Mouse (Mus musculus): ENCODE data around the gene Ggta1. TPM values are rescaled to one million over a fixed set of nuclear protein-coding genes. Genes with fewer than 3 reads are reported as not detected.

Gene Ggta1
- polyA plus RNA-seq, 1 experiment from 2014 or later, result 33.5 TPM

DNA sequence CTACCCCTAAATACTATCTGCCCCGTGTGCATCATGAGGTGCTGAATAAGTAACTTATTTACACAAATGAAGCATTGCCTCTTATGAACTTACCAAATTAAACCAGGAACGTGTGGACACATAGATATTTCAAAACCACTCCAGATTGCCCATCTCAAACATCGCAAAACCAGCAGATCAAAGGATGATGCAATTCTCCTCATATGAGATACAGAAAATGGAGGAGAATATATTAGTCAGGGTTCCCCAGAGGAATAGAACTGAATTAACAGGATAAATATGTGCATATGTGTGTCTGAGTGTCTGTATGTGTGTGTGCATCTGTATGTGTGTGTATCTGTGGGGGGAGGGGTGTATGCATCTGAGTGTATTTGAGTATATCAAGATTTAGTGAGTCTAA is 6.2 kb upstream of the Ggta1 start:
- no peak overlapping the region for H3K4me3 ChIP-seq (replicated peaks)
- H3K9ac ChIP-seq, result no peak overlapping the region
- H3K36me3 ChIP-seq, result no peaks in the 10 kb centered on the region
- no peaks in the 10 kb centered on the region for H3K9me3 ChIP-seq (replicated peaks)
- no peak for ATAC-seq (ENCODE audit: insufficient number of reproducible peaks, low FRiP score, low TSS enrichment, low read depth)
- H3K4me2 ChIP-seq (replicated peaks), result no peak overlapping the region
- 69% methylated on average over 3 of the region's 3 CpGs for WGBS
- H3K27me3 ChIP-seq, result no peaks in the 10 kb centered on the region
- no peak overlapping the region for H3K27ac ChIP-seq (replicated peaks)
- H3K4me1 ChIP-seq, result peaks cover 1% of the 10 kb centered on the region; the same call in 1 of the 2 replicates

DNA sequence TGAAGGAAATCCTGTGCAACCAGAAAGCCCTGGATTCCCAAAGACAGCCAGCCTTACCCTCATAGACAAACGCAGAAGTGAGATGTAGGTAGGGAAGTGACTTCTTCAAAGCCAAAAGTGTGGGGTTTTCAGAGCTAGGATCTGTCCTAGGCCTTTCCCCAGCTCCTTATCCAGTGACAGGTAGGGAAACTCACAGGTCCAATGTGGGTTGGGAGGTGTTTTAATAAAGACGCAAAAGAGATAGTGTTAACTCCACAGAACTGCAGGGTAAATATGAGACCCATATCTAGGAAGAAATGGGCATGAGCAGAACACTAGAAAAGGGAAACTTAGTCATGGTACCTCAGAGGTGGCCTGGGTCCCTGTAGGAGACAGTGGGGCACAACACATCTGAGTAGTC is 5.2 kb upstream of the Ggta1 start:
- 79% methylated on average over 2 of the region's 2 CpGs for WGBS
- H3K27ac ChIP-seq (replicated peaks), result no peak overlapping the region
- H3K4me1 ChIP-seq, result peaks cover 11% of the 10 kb centered on the region

GRCm38 (mm10) chr2:35467855-35468254 is 4.8 kb upstream of the Ggta1 start:
- Histone ChIP-seq H3K4me2 (replicated peaks) (no peak overlapping the region), H3K9ac (no peak overlapping the region), H3K36me3 (no peaks in the 10 kb centered on the region), H3K9me3 (replicated peaks) (no peaks in the 10 kb centered on the region), H3K27ac (replicated peaks) (no peak overlapping the region), H3K4me1 (peaks cover 16% of the 10 kb centered on the region), H3K27me3 (no peaks in the 10 kb centered on the region), H3K4me3 (replicated peaks) (no peak overlapping the region)
- ATAC-seq (ENCODE audit: insufficient number of reproducible peaks, low FRiP score, low TSS enrichment, low read depth), result no peak
- WGBS, result 71% methylated on average over 3 of the region's 3 CpGs

More for the DNA sequence above, 5.2 kb upstream of the Ggta1 start:
- H3K4me3 ChIP-seq (replicated peaks), result no peak overlapping the region
- H3K9ac ChIP-seq, result no peak overlapping the region
- no peaks in the 10 kb centered on the region for H3K27me3 ChIP-seq
- H3K9me3 ChIP-seq (replicated peaks), result no peaks in the 10 kb centered on the region
- H3K36me3 ChIP-seq, result no peaks in the 10 kb centered on the region
- ATAC-seq (ENCODE audit: insufficient number of reproducible peaks, low FRiP score, low TSS enrichment, low read depth), result no peak
- no peak overlapping the region for H3K4me2 ChIP-seq (replicated peaks)

GRCm38 (mm10) chr2:35465677-35466076 is 2.6 kb upstream of the Ggta1 start:
- no peak for ATAC-seq (ENCODE audit: insufficient number of reproducible peaks, low FRiP score, low TSS enrichment, low read depth)
- no peak overlapping the region for H3K4me2 ChIP-seq (replicated peaks)
- H3K4me3 ChIP-seq (replicated peaks), result no peak overlapping the region
- no peak overlapping the region for H3K27ac ChIP-seq (replicated peaks)
- no peaks in the 10 kb centered on the region for H3K36me3 ChIP-seq
- peaks cover 29% of the 10 kb centered on the region for H3K4me1 ChIP-seq
- no peak overlapping the region for H3K9ac ChIP-seq
- no peaks in the 10 kb centered on the region for H3K9me3 ChIP-seq (replicated peaks)
- no peaks in the 10 kb centered on the region for H3K27me3 ChIP-seq

- Histone ChIP-seq H3K27me3 (no peaks in the 10 kb centered on the region), H3K4me1 (peaks cover 34% of the 10 kb centered on the region), H3K9ac (no peak overlapping the region), H3K9me3 (replicated peaks) (no peaks in the 10 kb centered on the region), H3K4me3 (replicated peaks) (no peak overlapping the region), H3K27ac (replicated peaks) (peak overlapping the region; percentile 65), H3K36me3 (no peaks in the 10 kb centered on the region), H3K4me2 (replicated peaks) (no peak overlapping the region)
- no peak for ATAC-seq (ENCODE audit: insufficient number of reproducible peaks, low FRiP score, low TSS enrichment, low read depth)
- 64% methylated on average over 3 of the region's 3 CpGs for WGBS
Measured at GRCm38 (mm10) chr2:35464548-35464947, 1.5 kb upstream of the Ggta1 start.

GRCm38 (mm10) chr2:35464089-35464534 is 1.1 kb upstream of the Ggta1 start:
- Histone ChIP-seq H3K4me2 (replicated peaks) (peak overlapping the region; percentile 86; the same call in 1 of the 2 replicates), H3K36me3 (no peaks in the 10 kb centered on the region), H3K27me3 (no peaks in the 10 kb centered on the region), H3K4me3 (replicated peaks) (0 out of 2 replicates have a peak overlapping the region, but pooled peaks have one; percentile 9), H3K27ac (replicated peaks) (peak overlapping the region; percentile 65), H3K4me1 (peaks cover 34% of the 10 kb centered on the region), H3K9ac (no peak overlapping the region), H3K9me3 (replicated peaks) (no peaks in the 10 kb centered on the region)
- no peak for ATAC-seq (ENCODE audit: insufficient number of reproducible peaks, low FRiP score, low TSS enrichment, low read depth)
- WGBS, result 26% methylated on average over 7 of the region's 7 CpGs

DNA sequence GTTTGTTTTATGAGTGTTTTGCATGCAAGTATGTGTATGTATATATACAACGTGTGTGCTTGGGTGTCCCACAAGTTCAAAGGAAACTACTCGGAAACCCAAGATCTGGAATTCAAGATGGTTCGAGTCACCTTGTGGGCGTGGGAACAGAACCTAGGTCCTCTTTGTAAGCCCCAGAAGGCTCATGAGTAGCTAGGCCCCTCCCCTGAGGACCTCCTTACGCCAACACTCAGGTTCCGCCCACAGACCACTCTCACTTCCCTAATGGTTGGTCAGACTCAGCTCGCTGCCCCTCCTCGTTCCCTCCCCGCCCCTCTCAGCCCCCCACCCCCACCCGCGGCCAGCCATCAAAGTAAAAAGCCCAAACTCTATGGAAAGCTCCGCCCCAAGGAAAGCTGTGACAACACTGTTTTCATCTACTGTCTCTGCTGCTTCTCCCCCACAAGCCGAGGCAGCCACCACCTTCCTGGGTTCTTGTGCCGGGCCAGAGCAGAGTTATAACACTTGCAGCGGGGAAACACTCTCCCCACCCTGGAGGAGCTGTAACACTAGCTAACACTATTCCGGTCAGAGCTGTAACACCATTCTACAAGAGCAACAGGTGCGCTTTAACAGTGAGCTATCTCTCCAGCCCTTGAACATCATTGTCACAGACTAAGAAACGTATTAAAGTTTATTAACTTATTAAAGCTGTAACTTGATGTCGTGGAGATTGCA is 499 bp upstream of the Ggta1 start:
- peak overlapping the region; percentile 65 for H3K27ac ChIP-seq (replicated peaks)
- ATAC-seq (ENCODE audit: insufficient number of reproducible peaks, low FRiP score, low TSS enrichment, low read depth), result 0 out of 2 replicates have a peak, but pooled peaks have one; percentile 53
- H3K36me3 ChIP-seq, result no peaks in the 10 kb centered on the region
- peak overlapping the region; percentile 86 for H3K4me2 ChIP-seq (replicated peaks)
- no peaks in the 10 kb centered on the region for H3K9me3 ChIP-seq (replicated peaks)
- 10% methylated on average over 19 of the region's 19 CpGs for WGBS
- no peaks in the 10 kb centered on the region for H3K27me3 ChIP-seq
- H3K9ac ChIP-seq, result no peak overlapping the region
- H3K4me1 ChIP-seq, result peaks cover 34% of the 10 kb centered on the region
- 0 out of 2 replicates have a peak overlapping the region, but pooled peaks have one; percentile 9 for H3K4me3 ChIP-seq (replicated peaks)

- Histone ChIP-seq H3K4me1 (peaks cover 34% of the 10 kb centered on the region), H3K9me3 (replicated peaks) (no peaks in the 10 kb centered on the region), H3K27ac (replicated peaks) (peak overlapping the region; percentile 82), H3K4me2 (replicated peaks) (peak overlapping the region; percentile 86), H3K4me3 (replicated peaks) (peak overlapping the region; percentile 57), H3K36me3 (no peaks in the 10 kb centered on the region), H3K27me3 (no peaks in the 10 kb centered on the region), H3K9ac (peak overlapping the region; percentile 55)
- peak; percentile 55 for ATAC-seq (ENCODE audit: insufficient number of reproducible peaks, low FRiP score, low TSS enrichment, low read depth)
- under 1% methylated on average over 52 of the region's 52 CpGs for WGBS
Measured at GRCm38 (mm10) chr2:35461971-35462787, 852 bp downstream of the Ggta1 start.

- WGBS, result 3% methylated on average over 20 of the region's 20 CpGs
- no peaks in the 10 kb centered on the region for H3K9me3 ChIP-seq (replicated peaks)
- H3K4me3 ChIP-seq (replicated peaks), result peak overlapping the region; percentile 57
- H3K27ac ChIP-seq (replicated peaks), result peak overlapping the region; percentile 82
- H3K4me2 ChIP-seq (replicated peaks), result peak overlapping the region; percentile 86
- ATAC-seq (ENCODE audit: insufficient number of reproducible peaks, low FRiP score, low TSS enrichment, low read depth), result peak; percentile 21; the same call in 1 of the 2 replicates
- H3K27me3 ChIP-seq, result no peaks in the 10 kb centered on the region
- H3K4me1 ChIP-seq, result peaks cover 34% of the 10 kb centered on the region
- no peaks in the 10 kb centered on the region for H3K36me3 ChIP-seq
- H3K9ac ChIP-seq, result peak overlapping the region; percentile 55
Measured at GRCm38 (mm10) chr2:35461131-35461947, 1.7 kb downstream of the Ggta1 start.

- WGBS, result 28% methylated on average over 6 of the region's 6 CpGs
- Histone ChIP-seq H3K4me1 (peaks cover 34% of the 10 kb centered on the region), H3K27me3 (no peaks in the 10 kb centered on the region), H3K9me3 (replicated peaks) (no peaks in the 10 kb centered on the region), H3K27ac (replicated peaks) (peak overlapping the region; percentile 82), H3K4me3 (replicated peaks) (peak overlapping the region; percentile 57), H3K9ac (no peak overlapping the region), H3K36me3 (no peaks in the 10 kb centered on the region), H3K4me2 (replicated peaks) (peak overlapping the region; percentile 86)
- no peak for ATAC-seq (ENCODE audit: insufficient number of reproducible peaks, low FRiP score, low TSS enrichment, low read depth)
Measured at GRCm38 (mm10) chr2:35460378-35460880, 2.6 kb downstream of the Ggta1 start.
